Mouse (Mus musculus) ES-E14 (cell line): ENCODE data around the gene Cracr2b. TPM values are rescaled to one million over a fixed set of nuclear protein-coding genes. Genes with fewer than 3 reads are reported as not detected.

Experiments
- DNase-seq: peaks from one replicate; pipeline ENCODE4 v3.0.0-alpha.2; 2013; ENCODE audit warnings: low read depth, low spot score
- H3K27ac ChIP-seq: 2 replicates; pipeline ENCODE4 v1.5.1; 2012; ENCODE audit warnings: low read depth, mild to moderate bottlenecking, low read length, moderate library complexity, mixed read lengths; ENCODE audit not compliant: poor library complexity, insufficient read depth, severe bottlenecking
- H3K36me3 ChIP-seq: 2 replicates; pipeline ENCODE4 v1.6.1; 2012; ENCODE audit warnings: mild to moderate bottlenecking, low read length, moderate library complexity, mixed read lengths; ENCODE audit not compliant: control insufficient read depth, poor library complexity, insufficient read depth, severe bottlenecking
- H3K4me1 ChIP-seq, 2 experiments: fragments of 150-350 bp in 1 of 2; sonication (generic) in 1 of 2; 2 replicates each; pipeline ENCODE4 v1.6.1; 2012; ENCODE audit warnings: low read length in 2 of 2, mild to moderate bottlenecking in 1 of 2, mixed read lengths in 1 of 2; ENCODE audit not compliant: control insufficient read depth in 2 of 2, insufficient read depth in 2 of 2, poor library complexity in 1 of 2
- H3K4me3 ChIP-seq, 2 experiments: fragments of 150-350 bp in 1 of 2; sonication (generic) in 1 of 2; 2 replicates each; pipeline ENCODE4 v1.5.1; 2012; ENCODE audit warnings: low read length in 2 of 2, low read depth in 1 of 2, mild to moderate bottlenecking in 1 of 2, mixed read lengths in 1 of 2; ENCODE audit not compliant: insufficient read depth in 1 of 2, poor library complexity in 1 of 2, severe bottlenecking in 1 of 2
- H3K9ac ChIP-seq: 2 replicates; pipeline ENCODE4 v1.6.1; 2012; ENCODE audit warnings: low read depth, mild to moderate bottlenecking, low read length, mixed read lengths; ENCODE audit not compliant: poor library complexity, insufficient read depth, severe bottlenecking
- H3K9me3 ChIP-seq: fragments of 150-350 bp; sonication (generic); 2 replicates; pipeline ENCODE4 v1.6.1; 2012; ENCODE audit warnings: low read depth, mild to moderate bottlenecking, low read length; ENCODE audit not compliant: control insufficient read depth, insufficient read depth
- CHD2 ChIP-seq: IDR thresholded peaks from 2 replicates; pipeline ENCODE4 v1.6.1; 2014; ENCODE audit warnings: mild to moderate bottlenecking, low read depth, low read length, inconsistent platforms
- HCFC1 ChIP-seq: IDR thresholded peaks from 2 replicates; pipeline ENCODE4 v1.6.1; 2012; ENCODE audit warnings: low read length, inconsistent platforms, borderline replicate concordance; ENCODE audit not compliant: insufficient read depth
- MAFK ChIP-seq: IDR thresholded peaks from 2 replicates; pipeline ENCODE4 v1.6.1; 2014; ENCODE audit warnings: mild to moderate bottlenecking, low read depth, low read length, inconsistent platforms; ENCODE audit not compliant: insufficient read depth
- ZC3H11A ChIP-seq: IDR thresholded peaks from 2 replicates; pipeline ENCODE4 v1.6.1; 2012; ENCODE audit warnings: low read depth, mild to moderate bottlenecking, inconsistent platforms, low read length, borderline replicate concordance
- ZNF384 ChIP-seq: IDR thresholded peaks from 2 replicates; pipeline ENCODE4 v1.6.1; 2012; ENCODE audit warnings: low read depth, low read length, inconsistent platforms
- in situ Hi-C, 2 experiments: fragments of 600-800 bp; cut with MboI; formaldehyde crosslinking; loops; one replicate each; pipeline ENCODE4 v1.15.1; 2025; ENCODE audit warnings: low sequenced_read_pairs in 2 of 2, inconsistent platforms in 1 of 2; ENCODE audit not compliant: unreplicated experiment in 2 of 2
- total RNA-seq: library from RNA; depleted of rRNA; stranded (reverse); fragments of 300-350 nt; gene quantifications from 2 replicates; pipeline ENCODE4 v1.2.3, GENCODE M21; 2012; rRNA removed

The Cracr2b gene
- total RNA-seq, 1 experiment, result 5.8 TPM

DNA sequence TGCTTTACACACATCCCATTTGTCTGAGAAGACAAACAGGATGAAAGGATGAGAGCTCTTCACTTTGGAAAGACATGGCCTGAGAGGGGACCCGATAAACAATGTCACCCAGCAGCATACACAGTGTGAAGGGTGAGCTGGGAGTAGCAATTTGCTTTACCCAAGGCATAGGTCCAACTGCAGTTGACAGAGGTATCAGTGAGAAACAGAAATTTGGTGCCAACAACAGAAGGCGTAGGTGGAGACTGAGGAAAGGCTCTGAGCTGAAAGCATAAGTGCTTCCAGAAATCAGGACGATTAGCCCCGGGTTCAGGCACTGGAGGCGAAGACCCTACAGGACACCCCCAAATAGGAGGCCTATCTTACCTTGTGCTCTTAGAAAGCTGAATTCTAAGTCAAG lies 49.3 kb downstream of the Cracr2b start:
- peaks cover 0 to 5% of the 10 kb centered on the region in 2 experiments; a peak in 1 of 4 replicates for H3K4me1 ChIP-seq
- no peaks in the 10 kb centered on the region; the same call in 1 of the 2 replicates for H3K36me3 ChIP-seq
- no peak overlapping the region for H3K27ac ChIP-seq
- no peaks in the 10 kb centered on the region for H3K9me3 ChIP-seq
- H3K4me3 ChIP-seq, result no peak overlapping the region
- H3K9ac ChIP-seq, result no peak overlapping the region
- in situ Hi-C loops, result no loop called here
- TF ChIP-seq HCFC1 (no peak), MAFK (no peak), ZC3H11A (no peak), ZNF384 (no peak), CHD2 (no peak)
- DNase-seq, result no peak

DNA sequence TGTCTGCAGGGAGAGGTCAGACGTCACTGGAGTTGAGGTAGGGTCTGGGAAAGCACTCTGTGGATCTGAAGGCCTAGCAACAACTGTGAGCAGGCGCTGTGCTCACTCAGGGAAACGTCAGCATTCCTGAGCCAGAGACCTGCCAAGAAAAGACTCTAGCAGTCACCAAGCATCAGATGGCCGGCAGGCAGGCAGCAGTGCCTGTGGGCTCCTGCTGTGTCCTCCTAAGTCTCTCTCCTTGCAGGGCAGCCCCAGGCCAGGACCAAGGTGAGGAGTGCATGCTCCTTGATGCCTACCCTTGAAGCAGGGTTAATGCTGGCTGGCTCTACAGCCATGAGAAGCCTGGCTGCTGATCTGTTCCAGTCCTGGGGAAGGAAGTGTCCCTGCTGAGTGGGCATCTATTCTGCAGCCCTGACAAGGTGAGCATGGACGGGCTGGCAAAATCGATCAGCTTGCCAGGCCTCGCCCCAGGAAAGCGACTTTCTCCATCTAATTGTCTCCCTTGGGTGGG lies 49.8 kb downstream of the Cracr2b start:
- H3K36me3 ChIP-seq, result no peaks in the 10 kb centered on the region; the same call in 1 of the 2 replicates
- no peak overlapping the region for H3K4me3 ChIP-seq
- no peak for DNase-seq
- no peak for TF ChIP-seq HCFC1
- no peak for TF ChIP-seq MAFK
- no peak for TF ChIP-seq CHD2
- H3K9me3 ChIP-seq, result no peaks in the 10 kb centered on the region
- in situ Hi-C loops, result no loop called here
- peaks cover 0 to 5% of the 10 kb centered on the region in 2 experiments; a peak in 1 of 4 replicates for H3K4me1 ChIP-seq
- H3K9ac ChIP-seq, result no peak overlapping the region
- H3K27ac ChIP-seq, result no peak overlapping the region

Other genes with a start within 250 kb of the Cracr2b start
- 4.0 and 6.4 TPM in 2 replicates for gene Lmntd2, start 247.0 kb upstream of the Cracr2b start, total RNA-seq
- 32.2 and 44.3 TPM in 2 replicates for gene Rassf7, start 245.2 kb upstream of the Cracr2b start, total RNA-seq
- 101 and 107 TPM in 2 replicates for gene Phrf1, start 232.3 kb upstream of the Cracr2b start, total RNA-seq
- gene Irf7, start 194.6 kb upstream of the Cracr2b start, total RNA-seq, result 0.58 and 0.67 TPM in 2 replicates
- 0.13 and 0.26 TPM in 2 replicates for gene Cdhr5, start 184.3 kb upstream of the Cracr2b start, total RNA-seq
- 12.0 and 31.9 TPM in 2 replicates for gene Sct, start 182.0 kb upstream of the Cracr2b start, total RNA-seq
- gene Drd4, start 169.1 kb upstream of the Cracr2b start, total RNA-seq, result 0.76 and 0.95 TPM in 2 replicates
- 23.7 and 31.1 TPM in 2 replicates for gene Deaf1, start 133.4 kb upstream of the Cracr2b start, total RNA-seq
- 7.3 and 9.7 TPM in 2 replicates for gene Tmem80, start 133.4 kb upstream of the Cracr2b start, total RNA-seq
- gene Eps8l2, start 122.2 kb upstream of the Cracr2b start, total RNA-seq, result 9.7 and 10.4 TPM in 2 replicates
- gene Taldo1, start 68.9 kb upstream of the Cracr2b start, total RNA-seq, result 327 and 432 TPM in 2 replicates
- gene Gatd1, start 47.0 kb upstream of the Cracr2b start, total RNA-seq, result 25.9 and 41.2 TPM in 2 replicates
- 1.5 and 2.7 TPM in 2 replicates for gene Cend1, start 31.6 kb upstream of the Cracr2b start, total RNA-seq
- gene Slc25a22, start 23.2 kb upstream of the Cracr2b start, total RNA-seq, result 16.2 and 19.8 TPM in 2 replicates
- 23.4 and 36.0 TPM in 2 replicates for gene Pidd1, start 17.1 kb upstream of the Cracr2b start, total RNA-seq
- 3,085 and 4,150 TPM in 2 replicates for gene Rplp2, start 13.7 kb upstream of the Cracr2b start, total RNA-seq
- gene Pnpla2, start 5.9 kb upstream of the Cracr2b start, total RNA-seq, result 10.7 and 12.7 TPM in 2 replicates
- gene Cd151, start 6.3 kb downstream of the Cracr2b start, total RNA-seq, result 238 and 257 TPM in 2 replicates
- 110 and 120 TPM in 2 replicates for gene Polr2l, start 14.0 kb downstream of the Cracr2b start, total RNA-seq
- 75.9 and 98.8 TPM in 2 replicates for gene Tspan4, start 14.1 kb downstream of the Cracr2b start, total RNA-seq
- 30.1 and 46.1 TPM in 2 replicates for gene Chid1, start 78.8 kb downstream of the Cracr2b start, total RNA-seq
- 98.8 and 103 TPM in 2 replicates for gene Ap2a2, start 101.1 kb downstream of the Cracr2b start, total RNA-seq
- 0.09 and 0.11 TPM in 2 replicates for gene Muc6, start 194.2 kb downstream of the Cracr2b start, total RNA-seq
- gene Muc2, start 229.2 kb downstream of the Cracr2b start, total RNA-seq, result 0.94 and 1.7 TPM in 2 replicates